Mouse (Mus musculus) CH12.LX (cell line): ENCODE measurements around the gene Bcas3. TPM values are rescaled to one million over a fixed set of nuclear protein-coding genes. Genes with fewer than 3 reads are reported as not detected.

Source experiments
- DNase-seq: peaks from one replicate; pipeline ENCODE4 v3.0.0-alpha.2; 2013; ENCODE audit errors: extremely low read depth
- H3K27ac ChIP-seq: 2 replicates; pipeline ENCODE4 v1.5.1; 2012; ENCODE audit warnings: low read depth, mild to moderate bottlenecking, control low read depth, moderate library complexity; ENCODE audit not compliant: insufficient read depth
- H3K27me3 ChIP-seq: replicated peaks from 2 replicates; pipeline ENCODE3; 2012; ENCODE audit warnings: inconsistent platforms
- H3K36me3 ChIP-seq, 2 experiments: replicated peaks in 1 of 2; 2 replicates each; pipeline versions ENCODE3 to v1.6.1; 2012; ENCODE audit warnings: inconsistent platforms in 1 of 2, low read length in 1 of 2, mild to moderate bottlenecking in 1 of 2, mixed read lengths in 1 of 2, moderate library complexity in 1 of 2; ENCODE audit not compliant: control insufficient read depth in 1 of 2, insufficient read depth in 1 of 2
- H3K4me1 ChIP-seq, 2 experiments: 2 replicates each; pipeline ENCODE4 v1.6.1; 2012; ENCODE audit warnings: inconsistent platforms in 1 of 2, moderate library complexity in 1 of 2; ENCODE audit not compliant: insufficient read depth in 2 of 2, control insufficient read depth in 1 of 2
- H3K4me2 ChIP-seq: 2 replicates; pipeline ENCODE4 v1.6.1; 2012; ENCODE audit warnings: low read depth, mild to moderate bottlenecking, control low read depth; ENCODE audit not compliant: poor library complexity, insufficient read depth, severe bottlenecking
- H3K4me3 ChIP-seq, 3 experiments: fragments of 150-350 bp in 1 of 3; sonication (generic) in 1 of 3; replicated peaks in 1 of 3; 2 replicates each; pipeline versions ENCODE3 to v1.5.1; 2011 to 2012; ENCODE audit warnings: low read depth in 2 of 3, low read length in 2 of 3, mild to moderate bottlenecking in 2 of 3, moderate library complexity in 2 of 3, control low read depth in 1 of 3, improper control_type of control experiment in 1 of 3, inconsistent platforms in 1 of 3, mixed read lengths in 1 of 3; ENCODE audit not compliant: poor library complexity in 1 of 3
- H3K79me2 ChIP-seq: replicated peaks from 2 replicates; pipeline ENCODE4 v1.6.1; 2012; ENCODE audit warnings: mild to moderate bottlenecking, moderate library complexity; ENCODE audit not compliant: control insufficient read depth, poor library complexity, insufficient read depth, severe bottlenecking; ENCODE audit errors: extremely low read depth
- H3K9ac ChIP-seq: 2 replicates; pipeline ENCODE4 v1.6.1; 2012; ENCODE audit warnings: low read depth, mild to moderate bottlenecking, control low read depth, moderate library complexity; ENCODE audit not compliant: insufficient read depth
- H3K9me3 ChIP-seq: replicated peaks from 2 replicates; pipeline ENCODE3; 2012; ENCODE audit warnings: low read length, inconsistent platforms, mixed read lengths
- BHLHE40 ChIP-seq: IDR thresholded peaks from 2 replicates; pipeline ENCODE4 v1.6.1; 2011; ENCODE audit warnings: mild to moderate bottlenecking, low read depth, low read length, improper control_type of control experiment
- CHD1 ChIP-seq: IDR thresholded peaks from 2 replicates; pipeline ENCODE4 v1.6.1; 2012; ENCODE audit warnings: low read depth, low read length, improper control_type of control experiment, inconsistent platforms
- CHD2 ChIP-seq: IDR thresholded peaks from 2 replicates; pipeline ENCODE4 v1.6.1; 2011; ENCODE audit warnings: low read length, improper control_type of control experiment
- CTCF ChIP-seq, 2 experiments: IDR thresholded peaks in 1 of 2; conservative IDR thresholded peaks in 1 of 2; 2 replicates each; pipeline ENCODE4 v1.5.1; 2011 to 2012; ENCODE audit warnings: low read depth in 2 of 2, low read length in 2 of 2, improper control_type of control experiment in 1 of 2, inconsistent platforms in 1 of 2, mild to moderate bottlenecking in 1 of 2, moderate library complexity in 1 of 2
- E2F4 ChIP-seq: IDR thresholded peaks from 2 replicates; pipeline ENCODE4 v1.6.1; 2011; ENCODE audit warnings: low read depth, low read length, improper control_type of control experiment; ENCODE audit not compliant: insufficient replicate concordance
- ELF1 ChIP-seq: IDR thresholded peaks from 2 replicates; pipeline ENCODE4 v1.6.1; 2014; ENCODE audit warnings: low read depth, mild to moderate bottlenecking, inconsistent platforms, low read length, improper control_type of control experiment
- EP300 ChIP-seq: IDR thresholded peaks from 2 replicates; pipeline ENCODE4 v1.6.1; 2011; ENCODE audit warnings: low read length, improper control_type of control experiment
- ETS1 ChIP-seq: conservative IDR thresholded peaks from 2 replicates; pipeline ENCODE4 v1.6.1; 2012; ENCODE audit warnings: low read depth, mild to moderate bottlenecking, inconsistent platforms, low read length, improper control_type of control experiment, moderate library complexity
- GABPA ChIP-seq: IDR thresholded peaks from 2 replicates; pipeline ENCODE4 v1.6.1; 2012; ENCODE audit warnings: low read depth, low read length, improper control_type of control experiment, inconsistent platforms; ENCODE audit not compliant: insufficient replicate concordance
- HCFC1 ChIP-seq: IDR thresholded peaks from 2 replicates; pipeline ENCODE4 v1.6.1; 2012; ENCODE audit warnings: low read depth, mild to moderate bottlenecking, inconsistent platforms, low read length, improper control_type of control experiment
- IRF4 ChIP-seq: IDR thresholded peaks from 2 replicates; pipeline ENCODE4 v1.6.1; 2014; ENCODE audit warnings: low read depth, mild to moderate bottlenecking, inconsistent platforms, low read length, improper control_type of control experiment
- JUN ChIP-seq: IDR thresholded peaks from 2 replicates; pipeline ENCODE4 v1.6.1; 2011; ENCODE audit warnings: low read depth, mild to moderate bottlenecking, low read length, improper control_type of control experiment, moderate library complexity; ENCODE audit not compliant: insufficient read depth
- JUND ChIP-seq: conservative IDR thresholded peaks from 2 replicates; pipeline ENCODE4 v1.6.1; 2011; ENCODE audit warnings: low read depth, low read length, improper control_type of control experiment
- KAT2A ChIP-seq: IDR thresholded peaks from 2 replicates; pipeline ENCODE4 v1.6.1; 2012; ENCODE audit warnings: low read length, improper control_type of control experiment, inconsistent platforms; ENCODE audit not compliant: insufficient replicate concordance
- MAFK ChIP-seq: IDR thresholded peaks from 2 replicates; pipeline ENCODE4 v1.6.1; 2011; ENCODE audit warnings: low read length, improper control_type of control experiment; ENCODE audit not compliant: insufficient replicate concordance
- MAX ChIP-seq: IDR thresholded peaks from 2 replicates; pipeline ENCODE4 v1.6.1; 2011; ENCODE audit warnings: low read length, improper control_type of control experiment
- MAZ ChIP-seq: IDR thresholded peaks from 2 replicates; pipeline ENCODE4 v1.6.1; 2012; ENCODE audit warnings: low read depth, mild to moderate bottlenecking, inconsistent platforms, low read length, improper control_type of control experiment, moderate library complexity
- MEF2A ChIP-seq: IDR thresholded peaks from 2 replicates; pipeline ENCODE4 v1.6.1; 2014; ENCODE audit warnings: low read depth, mild to moderate bottlenecking, inconsistent platforms, low read length, improper control_type of control experiment, borderline replicate concordance
- MXI1 ChIP-seq: IDR thresholded peaks from 2 replicates; pipeline ENCODE4 v1.6.1; 2011; ENCODE audit warnings: mild to moderate bottlenecking, low read depth, low read length, improper control_type of control experiment
- MYC ChIP-seq: IDR thresholded peaks from 2 replicates; pipeline ENCODE4 v1.6.1; 2011; ENCODE audit warnings: low read depth, mild to moderate bottlenecking, improper control_type of control experiment, low read length
- NELFE ChIP-seq: IDR thresholded peaks from 2 replicates; pipeline ENCODE4 v1.6.1; 2011; ENCODE audit warnings: low read depth, low read length, improper control_type of control experiment
- NRF1 ChIP-seq: IDR thresholded peaks from 2 replicates; pipeline ENCODE4 v1.6.1; 2014; ENCODE audit warnings: low read depth, mild to moderate bottlenecking, inconsistent platforms, low read length, improper control_type of control experiment, moderate library complexity
- PAX5 ChIP-seq: IDR thresholded peaks from 2 replicates; pipeline ENCODE4 v1.6.1; 2012; ENCODE audit warnings: low read length, inconsistent platforms, mixed read lengths
- POLR2A ChIP-seq: IDR thresholded peaks from 2 replicates; pipeline ENCODE4 v1.6.1; 2011; ENCODE audit warnings: low read depth, mild to moderate bottlenecking, improper control_type of control experiment, low read length
- POLR2AphosphoS2 ChIP-seq: IDR thresholded peaks from 2 replicates; pipeline ENCODE4 v1.6.1; 2011; ENCODE audit warnings: low read depth, low read length, improper control_type of control experiment
- RAD21 ChIP-seq: IDR thresholded peaks from 2 replicates; pipeline ENCODE4 v1.6.1; 2011; ENCODE audit warnings: low read depth, mild to moderate bottlenecking, low read length, improper control_type of control experiment, moderate library complexity
- RCOR1 ChIP-seq: conservative IDR thresholded peaks from 2 replicates; pipeline ENCODE4 v1.6.1; 2012; ENCODE audit warnings: low read depth, mild to moderate bottlenecking, inconsistent platforms, low read length, improper control_type of control experiment
- SIN3A ChIP-seq: IDR thresholded peaks from 2 replicates; pipeline ENCODE4 v1.6.1; 2012; ENCODE audit warnings: low read length, improper control_type of control experiment, inconsistent platforms
- SMC3 ChIP-seq: IDR thresholded peaks from 2 replicates; pipeline ENCODE4 v1.6.1; 2011; ENCODE audit warnings: low read depth, low read length, improper control_type of control experiment
- TBP ChIP-seq: conservative IDR thresholded peaks from 2 replicates; pipeline ENCODE4 v1.6.1; 2011; ENCODE audit warnings: low read depth, low read length, improper control_type of control experiment
- TCF12 ChIP-seq: IDR thresholded peaks from 2 replicates; pipeline ENCODE4 v1.6.1; 2014; ENCODE audit warnings: low read depth, mild to moderate bottlenecking, inconsistent platforms, low read length, improper control_type of control experiment
- UBTF ChIP-seq: IDR thresholded peaks from 2 replicates; pipeline ENCODE4 v1.6.1; 2012; ENCODE audit warnings: low read depth, mild to moderate bottlenecking, inconsistent platforms, low read length, improper control_type of control experiment, moderate library complexity
- USF1 ChIP-seq: IDR thresholded peaks from 2 replicates; pipeline ENCODE4 v1.6.1; 2014; ENCODE audit warnings: low read depth, mild to moderate bottlenecking, inconsistent platforms, low read length, improper control_type of control experiment
- USF2 ChIP-seq: conservative IDR thresholded peaks from 2 replicates; pipeline ENCODE4 v1.6.1; 2011; ENCODE audit warnings: low read depth, low read length, improper control_type of control experiment
- ZC3H11A ChIP-seq: IDR thresholded peaks from 2 replicates; pipeline ENCODE4 v1.6.1; 2012; ENCODE audit warnings: low read depth, mild to moderate bottlenecking, inconsistent platforms, low read length, improper control_type of control experiment
- ZKSCAN1 ChIP-seq: IDR thresholded peaks from 2 replicates; pipeline ENCODE4 v1.6.1; 2012; ENCODE audit warnings: low read depth, inconsistent platforms, low read length, improper control_type of control experiment, borderline replicate concordance
- ZMIZ1 ChIP-seq: IDR thresholded peaks from 2 replicates; pipeline ENCODE4 v1.6.1; 2012; ENCODE audit warnings: low read depth, mild to moderate bottlenecking, inconsistent platforms, low read length, improper control_type of control experiment
- ZNF384 ChIP-seq: IDR thresholded peaks from 2 replicates; pipeline ENCODE4 v1.6.1; 2012; ENCODE audit warnings: low read depth, low read length, improper control_type of control experiment, inconsistent platforms
- dilution Hi-C: fragments of 300-500 bp; cut with MboI; formaldehyde crosslinking; loops from 2 replicates; pipeline ENCODE4 v1.14.3; 2020; ENCODE audit warnings: low sequenced_read_pairs; ENCODE audit not compliant: extremely low pct_unique_long_range_greater_than_20kb, extremely low pct_ligation_motif_present
- in situ Hi-C: fragments of 300-500 bp; cut with MboI; formaldehyde crosslinking; loops from 3 replicates; pipeline ENCODE4 v1.14.3; 2019; ENCODE audit warnings: low sequenced_read_pairs, low pct_ligation_motif_present, low pct_unique_long_range_greater_than_20kb, mixed read lengths
- polyA plus RNA-seq: library from polyadenylated mRNA; unstranded; fragments of >175 nt; gene quantifications from 2 replicates; pipeline ENCODE4 v1.2.1, GENCODE M21; 2012; ENCODE audit warnings: low read depth; ENCODE audit not compliant: insufficient read length
- total RNA-seq, 2 experiments: library from RNA; depleted of rRNA; stranded (reverse); fragments of 300-350 nt in 1 of 2; fragments of >200 nt in 1 of 2; gene quantifications; 2 replicates each; pipeline ENCODE4 v1.2.3; 2012 to 2014

Bcas3 gene
- total and polyA plus RNA-seq, 3 experiments, result 8.2 to 21.3 (median 9.7) TPM

GRCm38 (mm10) chr11:85312818-85313217 lies 40.1 kb upstream of the Bcas3 start:
- peak overlapping the region; percentile 62 to 94 (median 70) for H3K4me3 ChIP-seq
- peak overlapping the region; percentile 75 for H3K9ac ChIP-seq
- in situ Hi-C loops, result no loop called here
- no peak overlapping the region for H3K27ac ChIP-seq
- peak overlapping the region; percentile 52; the same call in 1 of the 2 replicates for H3K4me2 ChIP-seq
- no peak for TF ChIP-seq TCF12
- no peak for TF ChIP-seq GABPA
- peak; percentile 92 for TF ChIP-seq MEF2A
- no peak for TF ChIP-seq ZC3H11A
- no peak for TF ChIP-seq RAD21
- no peak for TF ChIP-seq RCOR1
- TF ChIP-seq POLR2AphosphoS2, result 0 out of 2 replicates have a peak, but pooled peaks have one; percentile 55
- no peak; the same call in 1 of the 2 replicates for TF ChIP-seq CHD1
- TF ChIP-seq USF1, result no peak
- TF ChIP-seq MXI1, result peak; percentile 59; the same call in 1 of the 2 replicates
- no peak for TF ChIP-seq JUND
- no peak for TF ChIP-seq E2F4
- TF ChIP-seq NELFE, result no peak
- TF ChIP-seq MAZ, result no peak
- no peak for TF ChIP-seq POLR2A
- TF ChIP-seq ETS1, result peak; percentile 43; the same call in 1 of the 2 replicates
- no peak for TF ChIP-seq SMC3
- no peak for TF ChIP-seq ZKSCAN1
- peak; percentile 77 for TF ChIP-seq IRF4
- TF ChIP-seq ZMIZ1, result no peak
- no peak for TF ChIP-seq ZNF384
- TF ChIP-seq TBP, result no peak
- 0 out of 2 replicates have a peak, but pooled peaks have one; percentile 62 for TF ChIP-seq KAT2A
- peak; percentile 68; the same call in 1 of the 2 replicates for TF ChIP-seq SIN3A
- TF ChIP-seq MAX, result 0 out of 2 replicates have a peak, but pooled peaks have one; percentile 2
- TF ChIP-seq CTCF (conservative IDR thresholded peaks at IDR 0.05 in 1 of 2, IDR thresholded peaks at IDR 0.05 in 1 of 2; ENCODE audit: low read depth in 2 of 2, low read length in 2 of 2), result no peak
- no peak for TF ChIP-seq MAFK
- peak; percentile 71; the same call in 1 of the 2 replicates for TF ChIP-seq CHD2
- no peak for TF ChIP-seq HCFC1
- TF ChIP-seq JUN, result no peak; the same call in 1 of the 2 replicates
- no peak for TF ChIP-seq BHLHE40
- TF ChIP-seq PAX5, result no peak
- no peak for TF ChIP-seq MYC
- no peak for TF ChIP-seq ELF1
- TF ChIP-seq UBTF, result no peak
- TF ChIP-seq EP300, result peak; percentile 57
- no peak for TF ChIP-seq USF2
- no peak for TF ChIP-seq NRF1
- TF ChIP-seq, all 38 proteins: peak for 10
- Histone ChIP-seq H3K4me1 (peaks cover 4 to 31% of the 10 kb centered on the region in 2 experiments; a peak in 2 of 4 replicates), H3K36me3 (peaks cover 4 to 22% of the 10 kb centered on the region in 2 experiments), H3K9me3 (peaks cover 3% of the 10 kb centered on the region), H3K79me2 (peaks cover 48% of the 10 kb centered on the region), H3K27me3 (no peaks in the 10 kb centered on the region)
- dilution Hi-C loops, result no loop called here
- peak; percentile 85 for DNase-seq
